Mouse (Mus musculus): ENCODE measurements around the gene Ctxn2.

GRCm38 (mm10) chr2:125178225-125178798 lies 41.8 kb downstream of the Ctxn2 start:
- TF ChIP-seq CTCF (IDR thresholded peaks at IDR 0.05; ENCODE audit: insufficient read depth, low read depth, low read length) (no peak), POLR2A (IDR thresholded peaks at IDR 0.05; ENCODE audit: insufficient read depth, low read depth, low read length) (no peak)

Data from olfactory bulb, adult 2 months (tissue).